In the genomic region with DNA sequence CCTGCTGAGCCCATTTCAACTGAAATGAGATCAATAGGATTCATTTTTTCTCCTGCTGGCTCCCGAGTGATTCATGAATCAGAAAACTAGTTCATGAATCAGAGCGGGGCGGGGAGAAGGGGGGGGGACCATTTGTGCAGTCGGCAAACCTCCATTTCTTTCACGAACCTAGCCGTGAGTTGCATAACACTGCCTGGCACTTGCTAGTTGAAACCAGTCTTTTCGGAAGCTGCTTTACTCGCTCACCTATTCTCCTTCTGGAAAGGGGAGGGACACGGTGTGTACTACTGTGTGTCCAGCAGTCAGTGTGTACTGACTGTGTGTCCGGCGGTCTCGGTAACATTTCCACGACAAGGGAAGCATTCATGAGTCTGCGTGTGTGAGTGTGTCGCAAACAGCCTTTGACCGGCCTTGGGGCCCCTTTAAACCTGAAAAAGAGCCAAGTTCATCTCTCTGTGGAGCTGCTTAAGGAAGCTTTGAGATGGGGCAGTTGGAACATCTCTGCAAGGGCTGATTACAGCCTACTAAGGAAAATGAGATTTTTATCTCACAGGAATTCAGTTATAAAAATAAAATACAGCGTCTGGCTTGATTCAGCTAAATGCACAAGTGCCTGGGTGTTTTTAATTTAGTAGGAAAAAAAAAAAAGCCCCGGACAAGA, we compare ENCODE assay signal across 8 mouse cellular contexts.
DNase-seq lines count a peak whose midpoint lies in the region; ATAC-seq lines count a peak whose summit lies in the region.

No protein-coding gene starts in this region.

- peak overlapping the region; percentile 47 for H3K4me2 ChIP-seq in intestine, embryonic 16.5 days (ENCODE audit: low read depth, low read length)

- H3K27ac ChIP-seq in intestine, embryonic 16.5 days (ENCODE audit: low read length), result peak overlapping the region; percentile 99

- peak overlapping the region; percentile 60 for H3K9ac ChIP-seq in intestine, embryonic 16.5 days (ENCODE audit: low read depth, low read length)

- peaks cover 77% of the 10 kb centered on the region for H3K4me1 ChIP-seq in intestine, embryonic 16.5 days (ENCODE audit: control insufficient read depth, insufficient read depth, low read length)

- no peaks in the 10 kb centered on the region for H3K36me3 ChIP-seq in intestine, embryonic 16.5 days (ENCODE audit: control insufficient read depth, insufficient read depth, low read length)

- peak overlapping the region; percentile 11 for H3K4me3 ChIP-seq in intestine, embryonic 16.5 days (ENCODE audit: low read length)

- no peaks in the 10 kb centered on the region for H3K27me3 ChIP-seq in intestine, embryonic 16.5 days (replicated peaks; ENCODE audit: control insufficient read depth, insufficient read depth, low read length)

- ATAC-seq in common myeloid progenitor, adult 5-6 weeks (replicated peaks; ENCODE audit: low read depth, poor library complexity, severe bottlenecking), result 0 out of 2 replicates have a peak, but pooled peaks have one; percentile 4
- ATAC-seq in granulocyte monocyte progenitor cell, adult 5-6 weeks (replicated peaks; ENCODE audit: poor library complexity, severe bottlenecking), result peak; percentile 43
- peak; percentile 63 for ATAC-seq in intestine, embryonic 16.5 days
- peak; percentile 31 for ATAC-seq in megakaryocyte, adult 5-6 weeks (ENCODE audit: poor library complexity, severe bottlenecking)

- WGBS in intestine, embryonic 16.5 days, result 9% methylated on average over 18 of the region's 18 CpGs

- H3K9me3 ChIP-seq in intestine, embryonic 16.5 days (ENCODE audit: control insufficient read depth, low read length), result no peaks in the 10 kb centered on the region

- peak; percentile 34 for DNase-seq in embryo, embryonic 11 days
- DNase-seq in embryo, embryonic 10 days (ENCODE audit: low spot score), result no peak
- peak; percentile 70 to 73 for DNase-seq in left cerebral cortex, postnatal 14 days (ENCODE audit: low spot score in 2 of 2)
- DNase-seq in right cerebral cortex, postnatal 4 days, result peak; percentile 61

- intact Hi-C loops in left cerebral cortex, postnatal 14 days (cut with DNase I), result loop anchor here (1.0 to 10.0 kb wide), 5 partner anchors 71 to 247 kb away; no protein-coding TSS in a partner anchor

Comparison
In these comparisons a context has a peak if more than half of its experiments do, and no peak if none do; other contexts are left out.
1. ATAC-seq: peak in every context shown above with its lines; median percentile 63 in intestine, embryonic 16.5 days; 43 in granulocyte monocyte progenitor cell, adult 5-6 weeks; 31 in megakaryocyte, adult 5-6 weeks; 4 in common myeloid progenitor, adult 5-6 weeks.